Mouse (Mus musculus) cerebellum, postnatal 25 days (tissue): ENCODE data around the gene Gm11992.
A peak's percentile ranks its signal among the peaks of the same experiment; 100 is the strongest.

Source experiments
- DNase-seq, 2 experiments: peaks; one replicate each; pipeline ENCODE4 v3.0.0; 2021; ENCODE audit warnings: mixed read lengths in 2 of 2

Gene Gm11992

DNA sequence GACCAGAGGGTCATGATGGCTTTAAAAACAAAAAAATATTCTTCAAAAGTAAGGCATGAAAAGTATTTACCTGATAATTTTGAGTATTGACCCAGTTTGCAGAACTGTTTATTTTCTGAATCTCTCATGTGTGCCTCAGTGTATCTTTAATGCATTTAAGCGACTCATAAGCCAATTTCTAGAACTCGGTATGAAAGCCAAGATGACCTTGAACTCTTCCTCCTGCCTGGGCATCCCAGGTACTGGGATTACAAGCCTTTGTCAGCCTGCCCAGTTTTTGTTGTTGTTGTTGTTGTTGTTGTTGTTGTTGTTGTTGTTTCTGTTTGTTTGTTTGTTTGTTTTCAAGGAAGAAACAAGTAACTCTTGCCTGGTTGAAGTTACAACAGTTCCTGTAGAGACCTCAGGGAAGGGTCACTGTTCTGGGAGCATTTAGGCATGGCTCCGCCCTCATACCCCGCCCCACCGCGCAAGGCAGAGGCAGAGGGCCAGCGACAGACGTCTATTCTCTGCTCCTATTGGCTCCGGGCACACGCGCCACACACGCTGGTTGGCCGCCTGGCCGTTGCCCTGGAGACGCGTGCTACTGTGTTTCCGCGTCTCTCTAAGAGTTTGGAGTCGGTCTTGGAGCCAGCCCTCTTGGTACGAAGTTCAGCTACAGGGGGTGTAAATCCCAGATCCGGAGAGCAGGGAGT lies at the start of gene Gm11992:
TSS of gene Gm11992 (plus strand) at position 584 of the 692 bp plus-strand sequence.
- peak; percentile 72 to 82 for DNase-seq

DNA sequence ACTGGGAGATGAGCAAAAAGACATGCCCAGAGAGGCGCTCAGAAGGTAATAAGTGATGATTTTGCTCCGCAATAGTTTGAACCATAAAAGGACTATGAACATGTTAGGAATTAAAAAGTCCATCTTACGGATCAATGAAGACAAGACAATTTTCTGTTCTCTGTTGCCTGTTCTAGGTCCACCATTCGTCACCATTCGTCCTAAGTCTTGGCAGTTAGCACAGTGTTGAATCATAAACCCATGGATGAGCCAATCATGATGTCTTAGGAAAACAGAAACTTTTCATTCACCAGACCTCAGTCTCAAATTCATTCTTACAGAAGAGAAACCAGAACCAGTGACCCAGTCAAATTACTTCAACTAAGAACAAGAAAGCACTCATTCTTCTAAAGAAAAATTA lies 39.6 kb upstream of the Gm11992 start:
- DNase-seq, result no peak

DNA sequence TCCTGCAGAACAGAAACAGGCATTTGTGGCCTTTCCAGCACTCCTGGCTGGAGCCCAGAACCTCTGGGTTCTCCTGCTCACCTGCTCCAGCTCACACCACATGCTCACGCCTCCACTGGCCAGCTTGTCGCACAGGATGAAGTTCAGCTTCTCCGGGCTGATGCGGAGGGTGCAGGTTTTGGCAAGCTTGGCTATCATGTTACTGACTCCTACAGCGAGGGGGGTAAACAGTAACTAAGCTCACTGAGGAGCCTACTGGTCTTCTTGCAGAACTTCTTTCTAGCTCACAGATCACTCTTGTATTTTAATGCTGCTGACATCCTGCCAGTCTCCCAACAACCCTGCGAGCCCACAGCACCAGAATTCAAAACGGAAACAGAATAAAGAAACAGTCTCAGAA lies 38.0 kb upstream of the Gm11992 start:
- DNase-seq, result peak in 1 of 2 experiments; percentile 44

DNA sequence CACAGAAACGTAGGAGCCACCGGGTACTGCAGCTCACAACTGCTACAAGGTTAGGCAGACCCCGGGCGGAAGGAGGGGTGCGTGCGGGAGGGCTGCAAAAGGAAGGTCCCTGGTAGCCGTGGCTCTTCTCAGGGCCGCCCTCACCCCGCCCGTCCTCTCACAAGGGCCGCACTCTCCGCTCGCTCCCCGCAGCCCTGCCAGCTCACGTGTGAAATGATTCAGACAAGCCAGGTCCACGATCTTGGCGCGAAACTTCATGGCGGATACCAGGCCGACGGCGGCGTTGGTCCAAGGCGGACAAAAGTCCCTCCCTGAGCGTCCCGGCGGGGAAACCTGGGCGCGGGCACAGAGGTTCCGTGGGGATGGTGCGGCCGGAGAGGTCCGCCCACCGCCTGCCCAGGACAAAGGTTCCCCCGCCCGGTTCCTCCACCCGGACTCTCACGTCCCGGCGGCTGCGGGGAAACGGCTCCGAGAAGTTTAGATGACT lies 37.5 kb upstream of the Gm11992 start, which contains the start of gene Hus1:
TSS of gene Hus1 (minus strand) at position 339 of the 487 bp plus-strand sequence.
- peak; percentile 92 to 93 for DNase-seq

DNA sequence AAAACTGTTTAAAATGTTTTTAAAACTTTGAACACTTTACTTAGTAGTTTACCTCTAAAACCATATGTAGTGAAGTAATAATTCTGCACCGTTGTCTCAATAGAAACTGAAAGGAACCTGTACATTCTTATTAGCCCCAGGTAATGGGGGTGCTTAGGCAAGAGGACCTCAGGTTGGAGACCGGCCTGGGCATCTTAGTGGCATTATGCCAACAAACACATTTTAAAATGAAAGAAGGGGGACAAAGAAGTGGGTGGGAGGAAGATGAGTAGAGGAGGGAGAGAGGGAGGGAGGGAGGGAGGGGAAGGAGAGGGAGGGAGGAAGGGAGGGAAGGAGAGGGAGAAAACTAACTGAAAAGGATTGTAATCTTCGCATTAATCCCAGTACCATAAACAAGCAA lies 37.0 kb upstream of the Gm11992 start:
- DNase-seq, result no peak

DNA sequence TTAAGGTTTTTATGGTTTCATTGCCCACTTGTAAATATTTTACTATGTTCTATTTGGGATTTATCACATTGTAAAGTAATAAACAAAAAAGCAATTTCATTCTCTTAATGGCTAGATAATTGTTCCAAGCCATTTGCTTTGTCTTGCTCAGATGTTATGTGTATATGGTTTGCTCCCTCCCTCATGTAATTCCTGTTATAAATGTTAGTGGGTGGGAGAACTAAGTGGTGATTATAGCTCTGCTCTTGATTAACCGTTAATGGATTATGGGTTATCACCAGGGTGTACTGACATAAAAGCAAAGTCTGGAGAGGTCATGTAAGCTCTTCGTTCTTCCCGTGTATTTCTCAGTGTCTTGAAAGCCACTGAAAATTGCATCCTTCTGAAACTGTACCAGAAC lies 33.7 kb upstream of the Gm11992 start:
- no peak for DNase-seq

DNA sequence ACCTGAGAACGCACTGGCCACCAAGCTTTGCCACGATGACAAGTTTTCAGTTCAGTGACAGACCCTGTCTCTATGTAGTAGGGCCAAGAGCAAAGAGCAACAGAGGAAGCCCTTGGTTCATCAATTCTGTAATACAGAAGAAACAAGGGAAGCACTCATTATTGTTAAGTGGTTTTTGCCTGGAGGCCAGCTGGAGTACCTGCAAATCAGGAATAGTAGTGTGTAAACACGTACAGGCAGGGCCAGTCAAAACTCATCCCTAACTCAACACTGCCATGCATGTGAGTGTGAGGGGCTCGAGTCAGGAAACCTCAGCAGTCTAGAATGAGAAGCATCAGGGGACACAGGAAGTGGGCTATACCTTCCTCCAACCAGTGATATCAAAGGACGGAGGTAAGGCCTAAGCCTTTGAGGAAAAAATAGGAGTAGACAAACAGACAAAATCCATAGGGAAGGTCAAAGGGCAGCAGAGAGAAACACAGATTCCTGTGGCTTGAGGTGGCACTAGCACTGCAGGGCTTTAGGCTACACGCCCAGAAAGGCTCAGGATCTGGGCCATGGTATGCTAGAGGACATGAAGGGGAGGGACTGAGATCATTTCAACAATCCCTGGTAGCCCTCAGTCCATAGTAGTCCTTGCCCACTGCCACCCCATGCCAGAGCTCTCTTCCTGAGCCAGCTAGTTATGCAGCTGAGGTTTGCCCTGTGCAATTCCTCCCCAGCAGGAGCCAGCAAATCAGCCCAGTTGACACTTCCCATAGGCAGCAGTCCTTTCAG lies 29.7 kb upstream of the Gm11992 start:
- DNase-seq, result no peak

DNA sequence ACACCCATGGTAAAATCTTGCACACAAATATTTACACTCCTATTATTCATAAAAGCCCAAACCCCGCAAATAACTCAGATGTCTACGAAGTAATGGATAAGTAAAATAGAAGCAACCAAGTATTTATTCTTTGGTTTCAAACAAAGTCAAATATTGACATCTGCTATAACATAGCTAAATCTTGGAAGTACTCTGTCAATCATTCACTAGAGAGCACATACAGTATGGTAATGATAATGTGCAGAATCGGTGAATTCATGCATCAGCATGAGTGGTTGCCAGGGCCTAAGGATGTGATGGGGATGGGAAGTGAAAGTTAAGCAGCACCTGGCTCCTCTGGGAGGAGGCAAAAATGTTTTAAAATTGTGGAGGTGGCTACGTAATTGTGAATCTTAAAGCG lies 28.2 kb upstream of the Gm11992 start:
- no peak for DNase-seq

DNA sequence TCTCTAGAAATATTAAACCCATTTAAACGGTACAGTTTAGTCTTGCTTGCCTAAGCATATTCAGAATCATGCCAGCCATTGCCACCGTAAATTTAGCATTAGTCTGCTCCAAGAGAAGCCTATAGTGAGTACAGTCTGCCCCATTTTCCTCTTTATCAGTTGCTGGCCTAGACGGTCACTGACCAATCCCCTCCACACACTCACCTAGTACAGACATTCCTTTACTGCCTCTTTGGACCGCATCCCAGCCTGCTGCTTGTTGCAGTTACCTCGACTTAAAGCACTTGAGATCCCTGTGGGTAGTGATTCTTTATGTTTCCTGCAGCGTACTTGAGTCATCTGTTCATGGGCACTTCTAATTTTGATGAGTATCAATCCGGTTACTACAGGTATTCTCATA lies 23.6 kb upstream of the Gm11992 start:
- no peak for DNase-seq

DNA sequence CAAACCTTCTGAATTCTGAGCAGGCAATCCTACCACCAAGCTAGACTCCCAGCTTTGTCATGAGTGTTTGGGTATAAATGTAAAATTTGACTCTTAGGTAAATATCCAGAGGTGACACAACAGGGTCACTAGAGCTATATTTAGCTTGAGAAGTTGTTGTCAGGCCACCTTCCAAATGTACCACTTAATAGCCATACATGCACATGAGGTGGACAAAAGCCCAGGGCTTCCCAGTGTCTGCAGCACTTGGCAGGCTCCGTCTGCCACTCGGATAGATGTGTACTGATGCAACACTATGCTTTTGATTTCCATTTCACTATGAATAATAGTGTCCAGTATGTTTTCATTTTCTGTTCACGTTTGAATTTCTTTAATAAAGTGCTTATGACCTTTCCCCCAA lies 23.2 kb upstream of the Gm11992 start:
- DNase-seq, result no peak

DNA sequence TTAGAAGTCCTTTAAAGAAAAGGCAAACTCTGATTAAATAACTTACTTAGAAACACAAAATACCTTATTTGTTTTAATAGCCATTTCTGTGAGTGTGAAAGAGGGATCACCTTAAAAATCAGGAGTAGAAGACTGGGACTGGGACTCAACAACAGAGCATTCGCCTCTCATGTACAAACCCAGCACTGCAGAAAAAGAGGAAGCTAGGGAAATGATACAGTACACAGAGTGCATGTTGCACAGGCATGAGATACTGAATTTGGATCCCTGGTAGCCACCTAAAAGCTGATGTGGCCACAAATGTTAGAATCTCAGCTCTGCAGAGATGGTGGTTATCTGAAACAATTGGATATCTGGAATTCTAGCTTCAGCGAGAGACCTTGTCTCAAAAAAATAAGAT lies 16.9 kb upstream of the Gm11992 start:
- DNase-seq, result no peak

DNA sequence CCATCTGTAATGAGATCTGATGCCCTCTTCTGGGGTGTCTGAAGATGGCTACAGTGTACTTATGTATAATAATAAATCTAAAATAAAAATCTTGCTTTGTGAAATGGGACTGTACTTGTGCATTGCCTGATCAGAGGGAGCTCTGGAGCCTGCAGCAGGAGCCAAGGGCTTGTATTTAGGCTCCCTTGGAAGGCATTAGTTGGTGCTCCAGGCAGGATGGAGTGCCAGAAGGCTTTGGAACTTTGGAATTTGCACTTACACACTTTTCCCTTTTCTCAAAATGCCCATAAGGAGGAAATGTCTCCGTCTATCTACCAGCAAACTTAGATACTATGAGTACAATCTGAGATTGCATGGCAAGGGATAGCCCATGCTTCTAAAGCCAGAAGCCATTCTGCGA lies 1.8 kb upstream of the Gm11992 start:
- DNase-seq, result no peak

DNA sequence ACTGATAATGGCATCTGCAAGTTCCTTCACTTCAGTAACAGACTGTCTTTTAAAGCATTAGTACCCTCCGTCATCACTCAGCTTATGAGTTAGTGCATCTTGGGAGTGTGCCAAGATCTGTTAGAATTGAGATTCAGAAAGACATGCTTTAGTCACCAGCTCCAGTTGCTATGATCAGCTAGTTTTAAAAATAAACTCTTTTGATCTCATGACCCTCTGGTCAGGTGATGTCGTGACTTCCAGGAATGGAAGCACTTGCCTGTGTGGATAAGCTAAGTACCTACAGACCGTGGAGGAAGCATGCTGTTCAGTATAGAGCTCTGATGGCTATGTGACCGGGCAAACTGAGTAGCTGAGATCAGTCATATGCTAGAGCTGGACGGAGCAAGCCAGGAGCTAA lies 1.4 kb upstream of the Gm11992 start:
- DNase-seq, result no peak

DNA sequence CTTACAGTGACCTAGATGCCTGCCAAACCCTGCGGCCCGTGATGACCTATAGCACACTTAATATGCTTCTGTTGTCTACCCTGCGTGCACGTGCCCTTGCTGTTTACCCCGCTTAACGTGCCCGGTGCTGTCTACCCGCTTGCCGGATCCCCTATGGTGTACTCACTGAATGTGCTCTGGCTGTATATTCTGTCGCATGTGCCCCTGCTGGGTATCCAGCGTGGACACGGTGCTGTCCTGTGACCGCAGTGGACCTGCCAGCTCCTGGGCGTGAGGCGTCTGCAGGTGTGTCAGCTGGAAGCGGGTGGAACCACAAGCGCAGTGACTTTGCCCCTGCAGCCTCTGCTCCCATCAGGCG lies 288 bp downstream of the Gm11992 start, which contains the start of gene Sun3:
TSS of gene Sun3 (minus strand) at position 289 of the 358 bp plus-strand sequence.
- DNase-seq, result no peak

DNA sequence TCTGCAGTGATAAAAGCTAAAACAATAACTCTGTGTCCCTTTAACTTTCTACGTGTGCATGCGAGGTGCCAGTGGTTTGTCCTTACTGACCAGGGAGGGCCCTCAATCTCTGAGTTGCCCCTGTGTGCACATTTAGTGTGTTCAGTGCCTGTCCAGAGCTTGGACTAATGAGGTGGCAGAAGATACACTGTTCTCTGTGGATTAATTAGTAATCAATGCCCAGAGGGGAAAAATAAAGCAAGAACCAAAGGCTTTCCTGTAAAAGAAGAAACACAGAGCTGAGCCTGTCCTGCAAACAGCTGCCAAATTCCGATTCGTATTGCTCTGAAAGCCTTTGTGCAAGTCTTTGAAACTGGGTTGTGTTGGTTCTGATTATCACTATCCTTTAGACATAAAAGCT lies 1.8 kb downstream of the Gm11992 start:
- no peak for DNase-seq

DNA sequence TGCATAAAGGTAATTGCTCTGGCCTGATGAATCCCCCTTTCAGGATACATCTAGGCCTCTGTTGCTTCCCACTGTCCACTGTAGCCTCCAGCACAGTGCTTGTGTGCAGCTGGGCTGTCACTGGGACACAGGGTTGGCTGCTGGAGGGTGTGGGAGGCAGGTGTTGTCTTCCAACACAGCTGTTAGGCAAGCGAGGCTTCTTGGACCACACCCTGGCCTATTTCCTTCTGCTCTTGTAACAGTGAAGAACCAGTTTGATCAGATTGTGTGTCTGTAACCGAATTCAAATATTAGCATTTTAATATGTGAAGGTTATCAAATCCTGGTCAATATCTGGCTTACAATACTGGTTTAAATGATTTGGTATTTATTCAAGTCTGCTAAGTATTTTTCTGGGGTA lies 3.5 kb downstream of the Gm11992 start:
- DNase-seq, result no peak

DNA sequence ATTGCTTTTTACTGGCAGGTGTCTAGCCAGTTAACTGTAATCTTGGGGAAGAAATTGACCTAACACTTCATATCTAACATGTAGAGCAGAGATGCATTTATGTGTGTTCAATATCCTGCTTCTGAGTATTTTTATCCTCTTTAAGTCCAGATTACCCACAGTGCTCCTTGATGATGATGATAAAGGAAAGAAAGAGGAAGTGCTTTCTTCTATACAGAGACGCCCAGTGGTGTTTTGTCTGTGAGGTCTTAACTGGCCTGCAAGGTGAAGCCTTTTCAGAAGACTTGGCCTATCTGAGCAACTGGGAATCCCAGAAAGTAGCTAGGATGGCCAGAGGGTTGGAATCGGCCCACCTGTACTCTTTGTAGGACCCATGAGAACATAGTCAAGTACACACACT lies 8.5 kb downstream of the Gm11992 start:
- no peak for DNase-seq

DNA sequence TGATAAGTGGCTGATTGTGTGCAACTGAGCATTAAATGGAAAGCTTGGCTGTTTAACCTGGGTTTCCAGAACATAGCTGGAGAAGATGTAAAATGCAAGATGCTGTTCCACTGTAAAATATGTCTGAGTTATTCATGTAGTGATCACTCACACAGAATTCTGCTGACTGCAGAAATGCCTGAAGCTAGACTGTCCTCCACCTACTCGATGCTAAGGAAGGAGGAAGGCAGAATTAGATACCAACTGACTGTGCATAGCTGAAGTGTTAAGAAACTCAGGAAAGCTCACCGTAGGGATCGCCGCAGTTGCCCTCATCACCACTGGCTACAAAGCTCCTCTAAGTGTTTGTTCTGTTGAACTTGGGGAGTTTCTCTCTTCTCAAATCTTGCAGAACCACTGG lies 9.3 kb downstream of the Gm11992 start:
- no peak for DNase-seq

DNA sequence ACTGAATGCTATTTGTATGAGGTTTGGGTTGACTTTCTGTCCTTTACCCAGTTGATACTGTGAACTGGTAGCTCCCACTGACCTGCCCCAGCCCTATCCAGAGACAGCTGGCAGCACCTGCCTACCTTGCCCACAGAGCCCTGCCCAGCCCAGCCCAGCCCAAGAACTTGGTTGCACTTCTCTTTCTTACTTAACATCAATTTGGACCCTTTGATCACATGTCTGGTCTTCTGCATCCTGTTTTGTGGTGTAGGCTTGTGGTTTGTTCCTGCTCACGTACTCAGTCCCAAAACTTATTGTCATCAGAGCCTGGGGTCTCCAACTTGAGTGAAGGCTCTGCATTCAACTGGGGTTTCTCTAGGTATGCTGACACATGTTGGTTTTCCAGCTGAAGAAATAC lies 11.6 kb downstream of the Gm11992 start:
- DNase-seq, result no peak

DNA sequence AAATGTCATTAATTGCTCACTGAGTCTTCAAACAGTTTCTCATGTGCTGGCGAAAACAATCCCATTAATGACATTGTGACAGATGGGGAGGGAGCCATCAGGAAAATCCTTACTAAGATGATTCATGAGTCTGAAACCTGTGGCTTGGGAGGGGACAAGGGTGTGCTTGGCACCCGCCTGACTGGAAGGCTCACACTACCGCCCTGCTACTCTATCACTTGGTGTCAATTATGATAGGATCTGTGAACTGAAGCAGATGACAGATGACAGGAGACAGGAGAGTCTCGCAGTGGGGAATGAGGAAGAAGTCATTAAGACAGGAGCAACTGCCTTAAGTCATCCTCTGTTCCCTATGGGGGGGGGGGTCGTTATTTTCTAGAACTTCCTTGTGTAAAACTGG lies 12.1 kb downstream of the Gm11992 start:
- DNase-seq, result no peak

DNA sequence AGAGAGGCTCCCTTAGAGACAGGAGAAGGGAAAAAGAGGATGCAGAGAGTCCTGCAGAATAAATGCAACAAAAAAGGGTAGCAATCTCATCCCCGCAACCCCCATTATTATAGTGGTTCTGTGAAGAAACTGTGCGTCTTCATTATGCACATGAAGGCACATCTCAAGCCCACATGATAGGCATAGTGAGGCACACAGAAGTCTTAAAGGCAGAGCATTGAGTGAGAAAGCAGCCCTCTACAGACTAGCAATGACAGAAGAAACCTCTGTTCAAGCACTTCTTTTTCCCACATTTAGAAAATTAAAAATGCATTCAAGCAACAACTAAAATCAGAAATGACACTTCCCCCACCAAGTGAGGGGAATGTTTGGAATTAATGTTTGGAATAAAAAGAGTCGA lies 28.1 kb downstream of the Gm11992 start:
- no peak for DNase-seq

DNA sequence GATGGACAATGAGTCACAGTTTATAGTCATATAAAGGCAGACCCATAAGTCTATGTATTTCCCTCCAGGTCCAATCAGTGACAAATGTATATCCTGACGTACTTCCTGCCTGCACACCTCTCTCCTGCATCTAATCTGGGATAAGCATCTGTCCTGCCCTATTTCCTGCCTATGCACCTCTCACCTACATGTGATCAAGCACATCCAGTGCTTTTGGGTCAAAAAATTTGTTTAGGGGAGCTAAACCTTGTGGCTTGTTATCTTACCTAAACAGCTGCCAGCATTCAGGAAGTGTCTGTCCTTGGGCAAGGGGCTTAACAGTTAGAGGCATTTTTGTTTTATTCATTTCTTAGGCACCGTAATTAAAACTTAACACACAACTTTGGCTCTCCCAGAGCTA lies 64.8 kb downstream of the Gm11992 start:
- DNase-seq, result no peak

DNA sequence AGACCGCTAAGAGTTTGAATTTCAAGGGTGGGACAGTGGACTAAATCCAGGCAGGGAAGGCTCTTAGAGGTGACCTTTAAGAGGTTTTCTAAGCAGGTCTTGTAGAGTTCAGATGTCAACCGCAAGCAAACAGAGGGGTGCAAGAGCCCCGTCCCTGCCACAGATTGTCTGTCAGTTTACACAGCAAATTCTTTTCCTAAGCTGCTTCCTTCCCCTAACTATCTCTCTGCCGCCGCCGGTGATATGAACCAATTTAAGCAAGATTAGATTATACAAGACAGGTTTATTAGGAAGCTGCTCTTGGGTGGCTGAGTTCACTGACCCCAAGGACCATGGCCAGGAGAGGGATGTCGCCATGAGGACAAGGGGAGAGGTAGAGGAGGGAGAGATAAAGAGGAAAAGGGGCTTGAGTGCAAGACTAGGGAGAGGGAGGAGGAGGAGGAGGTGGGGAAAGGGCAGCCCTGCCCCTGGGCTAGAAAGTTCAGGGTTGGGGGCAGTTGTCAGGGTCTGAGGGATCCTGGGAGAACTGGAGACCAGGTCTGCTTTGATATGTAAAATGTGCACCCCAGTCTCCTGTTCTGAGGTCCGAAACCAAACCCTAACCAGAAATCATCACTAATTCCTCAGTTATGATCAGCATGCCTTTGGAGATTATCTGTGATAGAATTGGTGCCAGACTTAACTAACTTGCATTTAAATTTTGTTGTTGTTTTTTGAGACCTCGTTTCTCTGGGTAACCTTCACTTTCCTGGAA lies 67.2 kb downstream of the Gm11992 start:
- DNase-seq, result no peak

DNA sequence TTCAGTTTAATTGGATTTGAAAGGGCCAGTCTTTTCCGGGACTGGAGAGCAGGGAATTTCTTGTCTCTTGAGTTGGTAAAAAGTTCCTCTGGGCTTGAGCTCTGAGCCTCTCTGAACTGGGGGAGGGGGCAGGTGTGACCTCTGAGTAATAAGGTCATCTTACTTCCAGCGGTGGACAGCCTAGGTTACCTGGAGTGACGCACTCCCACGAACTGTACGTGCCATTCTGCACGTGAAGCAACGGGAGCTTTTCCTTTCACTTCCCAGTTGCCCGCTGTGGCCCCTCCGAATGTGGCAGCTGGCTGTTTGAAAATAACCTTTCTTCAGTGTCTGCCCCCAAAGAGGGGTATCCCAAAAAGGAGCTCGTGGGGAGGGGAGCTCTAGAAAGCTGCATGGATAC lies 67.7 kb downstream of the Gm11992 start:
- no peak for DNase-seq
